Mouse (Mus musculus) erythroblast, embryonic 14.5 days (primary cell): Measurements from ENCODE around the gene Rtn4rl1. TPM values are rescaled to one million over a fixed set of nuclear protein-coding genes. Genes with fewer than 3 reads are reported as not detected.
"Not testable (repeated sequence)": the region's sequence is repeated elsewhere in the genome, so short reads cannot be mapped to it uniquely, and the experiment has no call there.

Source experiments
- H3K27me3 ChIP-seq: 2 replicates; pipeline ENCODE4 v1.6.1; 2012; ENCODE audit warnings: inconsistent platforms; ENCODE audit not compliant: control insufficient read depth
- H3K36me3 ChIP-seq: 2 replicates; pipeline ENCODE4 v1.6.1; 2012; ENCODE audit warnings: mild to moderate bottlenecking, inconsistent platforms; ENCODE audit not compliant: control insufficient read depth
- H3K4me1 ChIP-seq: 2 replicates; pipeline ENCODE4 v1.6.1; 2012; ENCODE audit warnings: inconsistent platforms; ENCODE audit not compliant: control insufficient read depth
- H3K4me3 ChIP-seq: replicated peaks from 2 replicates; pipeline ENCODE3; 2012; ENCODE audit warnings: moderate library complexity, mild to moderate bottlenecking, inconsistent platforms
- H3K9me3 ChIP-seq: 2 replicates; pipeline ENCODE4 v1.6.1; 2012; ENCODE audit warnings: low read length, inconsistent platforms, mixed read lengths; ENCODE audit not compliant: control insufficient read depth
- GATA1 ChIP-seq: IDR thresholded peaks from 2 replicates; pipeline ENCODE4 v1.6.1; 2012; ENCODE audit warnings: low read length, inconsistent platforms, mixed read lengths
- TAL1 ChIP-seq: IDR thresholded peaks from 3 replicates; pipeline ENCODE4 v1.6.1; 2012; ENCODE audit warnings: low read length, inconsistent platforms, mixed read lengths
- polyA plus RNA-seq: library from polyadenylated mRNA; stranded (reverse); fragments of >175 nt; gene quantifications from 2 replicates; pipeline ENCODE4 v1.2.3, GENCODE M21; 2012

Rtn4rl1 gene
- polyA plus RNA-seq, 1 experiment = not detected

GRCm38 (mm10) chr11:75279342-75280065, 85.9 kb downstream of the Rtn4rl1 start:
- H3K27me3 ChIP-seq = peaks cover 37% of the 10 kb centered on the region

GRCm38 (mm10) chr11:75280066-75280410, 86.5 kb downstream of the Rtn4rl1 start:
- Histone ChIP-seq H3K27me3 (peaks cover 39% of the 10 kb centered on the region), H3K36me3 (no peaks in the 10 kb centered on the region), H3K4me3 (no peak overlapping the region), H3K9me3 (no peaks in the 10 kb centered on the region), H3K4me1 (peaks cover 36% of the 10 kb centered on the region)
- TF ChIP-seq TAL1 = no peak
- TF ChIP-seq GATA1 = no peak

More at GRCm38 (mm10) chr11:75279342-75280065, 85.9 kb downstream of the Rtn4rl1 start:
- no peaks in the 10 kb centered on the region for H3K36me3 ChIP-seq
- TF ChIP-seq GATA1 (no peak), TAL1 (no peak)
- peak overlapping the region; percentile 56 for H3K4me3 ChIP-seq
- H3K4me1 ChIP-seq = peaks cover 39% of the 10 kb centered on the region
- H3K9me3 ChIP-seq = no peaks in the 10 kb centered on the region

GRCm38 (mm10) chr11:75280435-75281001, 86.9 kb downstream of the Rtn4rl1 start:
- H3K36me3 ChIP-seq = no peaks in the 10 kb centered on the region
- TF ChIP-seq TAL1 (no peak), GATA1 (no peak)
- H3K27me3 ChIP-seq = peaks cover 41% of the 10 kb centered on the region
- H3K4me3 ChIP-seq = no peak overlapping the region
- peaks cover 36% of the 10 kb centered on the region for H3K4me1 ChIP-seq
- H3K9me3 ChIP-seq = no peaks in the 10 kb centered on the region

GRCm38 (mm10) chr11:75281380-75282256, 88.0 kb downstream of the Rtn4rl1 start:
- Histone ChIP-seq H3K4me3 (no peak overlapping the region), H3K4me1 (peaks cover 36% of the 10 kb centered on the region), H3K27me3 (peaks cover 44% of the 10 kb centered on the region), H3K9me3 (no peaks in the 10 kb centered on the region), H3K36me3 (no peaks in the 10 kb centered on the region)
- no peak for TF ChIP-seq TAL1

GRCm38 (mm10) chr11:75282496-75283120, 89.0 kb downstream of the Rtn4rl1 start:
- no peaks in the 10 kb centered on the region for H3K9me3 ChIP-seq
- H3K36me3 ChIP-seq = no peaks in the 10 kb centered on the region
- TF ChIP-seq GATA1 = no peak
- no peak for TF ChIP-seq TAL1
- H3K4me1 ChIP-seq = peaks cover 36% of the 10 kb centered on the region
- peak overlapping the region; percentile 18 for H3K4me3 ChIP-seq
- H3K27me3 ChIP-seq = peaks cover 51% of the 10 kb centered on the region

GRCm38 (mm10) chr11:75283784-75284183, 90.2 kb downstream of the Rtn4rl1 start:
- not testable (repeated sequence) for H3K36me3 ChIP-seq, H3K9me3 ChIP-seq, H3K4me3 ChIP-seq
- H3K4me1 ChIP-seq = peaks cover 34% of the 10 kb centered on the region
- H3K27me3 ChIP-seq = peaks cover 55% of the 10 kb centered on the region

GRCm38 (mm10) chr11:75285893-75286467, 92.4 kb downstream of the Rtn4rl1 start:
- TF ChIP-seq TAL1 = no peak
- TF ChIP-seq GATA1 = no peak
- Histone ChIP-seq H3K27me3 (peaks cover 47% of the 10 kb centered on the region), H3K36me3 (no peaks in the 10 kb centered on the region), H3K4me3 (no peak overlapping the region), H3K9me3 (no peaks in the 10 kb centered on the region), H3K4me1 (peaks cover 16% of the 10 kb centered on the region)

- no peaks in the 10 kb centered on the region for H3K36me3 ChIP-seq
These were observed 93.3 kb downstream of the Rtn4rl1 start for GRCm38 (mm10) chr11:75286868-75287267.

GRCm38 (mm10) chr11:75287940-75288339, 94.4 kb downstream of the Rtn4rl1 start:
- peaks cover 1% of the 10 kb centered on the region for H3K4me1 ChIP-seq
- H3K4me3 ChIP-seq = no peak overlapping the region
- no peaks in the 10 kb centered on the region for H3K9me3 ChIP-seq
- H3K36me3 ChIP-seq = no peaks in the 10 kb centered on the region
- H3K27me3 ChIP-seq = peaks cover 45% of the 10 kb centered on the region
- TF ChIP-seq GATA1 (no peak), TAL1 (no peak)

More at GRCm38 (mm10) chr11:75286868-75287267, 93.3 kb downstream of the Rtn4rl1 start:
- H3K27me3 ChIP-seq = peaks cover 45% of the 10 kb centered on the region
- TF ChIP-seq TAL1 (no peak), GATA1 (no peak)
- H3K9me3 ChIP-seq = no peaks in the 10 kb centered on the region
- H3K4me3 ChIP-seq = no peak overlapping the region
- H3K4me1 ChIP-seq = peaks cover 11% of the 10 kb centered on the region
